Mouse (Mus musculus): ENCODE measurements at regions not wholly inside any gene's neighbourhood (a gene's known extent, or its start where the extent isn't known, plus 50 kb on each side); places are given as distances from the start of the nearest gene placed in this dataset.

- DNase-seq (ENCODE audit: low spot score) (no peak), ATAC-seq (ENCODE audit: extremely low read depth, insufficient number of reproducible peaks, low FRiP score, poor library complexity, severe bottlenecking) (no peak)
- TF ChIP-seq GATA1 (IDR thresholded peaks at IDR 0.05; ENCODE audit: borderline replicate concordance, low read length) (no peak), CTCF (IDR thresholded peaks at IDR 0.05; ENCODE audit: low read depth, low read length) (no peak), GATA2 (IDR thresholded peaks at IDR 0.05; ENCODE audit: borderline replicate concordance, low read depth, low read length) (no peak), TAL1 (conservative IDR thresholded peaks at IDR 0.05; ENCODE audit: low read depth, low read length) (no peak), POLR2AphosphoS5 (IDR thresholded peaks at IDR 0.05; ENCODE audit: insufficient replicate concordance, low read depth, low read length) (no peak)
- Histone ChIP-seq H3K36me3 (replicated peaks) (no peaks in the 10 kb centered on the region), H3K9me3 (replicated peaks) (peaks cover 59% of the 10 kb centered on the region), H3K27me3 (ENCODE audit: insufficient read depth, low read length) (no peaks in the 10 kb centered on the region), H3K4me3 (ENCODE audit: low read depth, low read length) (no peak overlapping the region), H3K4me1 (ENCODE audit: insufficient read depth, low read depth, low read length) (no peaks in the 10 kb centered on the region)
These were observed 165.1 kb upstream of the Irx3 start for GRCm38 (mm10) chr8:91966891-91967370.

DNA sequence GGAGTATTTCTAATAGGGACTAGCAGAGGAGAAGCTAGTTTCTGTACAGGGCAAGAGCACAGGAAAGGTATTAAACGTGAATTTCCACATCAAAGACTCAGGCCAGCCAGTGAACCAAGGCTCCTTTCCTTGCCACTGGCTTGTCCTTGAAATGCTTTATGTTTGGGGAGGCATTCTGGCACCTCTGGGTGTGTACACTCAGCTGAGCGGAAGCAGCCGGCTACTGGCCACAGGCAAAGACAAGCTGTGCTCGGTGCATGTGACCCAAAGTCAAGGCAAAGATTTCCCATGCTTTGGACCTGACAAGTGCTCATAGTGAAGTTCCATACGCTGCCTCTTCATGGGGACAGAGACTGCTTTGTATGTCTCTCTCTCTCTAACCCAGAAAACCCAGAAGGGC is 159.8 kb upstream of the Irx3 start:
- no peaks in the 10 kb centered on the region for H3K36me3 ChIP-seq (replicated peaks)
- H3K9me3 ChIP-seq (replicated peaks), result peaks cover 55% of the 10 kb centered on the region
- ATAC-seq (ENCODE audit: extremely low read depth, insufficient number of reproducible peaks, low FRiP score, poor library complexity, severe bottlenecking) (no peak), DNase-seq (ENCODE audit: low spot score) (no peak)
- H3K4me1 ChIP-seq (ENCODE audit: insufficient read depth, low read depth, low read length), result no peaks in the 10 kb centered on the region
- no peak overlapping the region for H3K4me3 ChIP-seq (ENCODE audit: low read depth, low read length)
- no peaks in the 10 kb centered on the region for H3K27me3 ChIP-seq (ENCODE audit: insufficient read depth, low read length)
- no peak for TF ChIP-seq CTCF (IDR thresholded peaks at IDR 0.05; ENCODE audit: low read depth, low read length)
- TF ChIP-seq POLR2AphosphoS5 (IDR thresholded peaks at IDR 0.05; ENCODE audit: insufficient replicate concordance, low read depth, low read length), result no peak
- no peak for TF ChIP-seq GATA1 (IDR thresholded peaks at IDR 0.05; ENCODE audit: borderline replicate concordance, low read length)
- TF ChIP-seq GATA2 (IDR thresholded peaks at IDR 0.05; ENCODE audit: borderline replicate concordance, low read depth, low read length), result no peak
- no peak for TF ChIP-seq TAL1 (conservative IDR thresholded peaks at IDR 0.05; ENCODE audit: low read depth, low read length)

GRCm38 (mm10) chr8:91955170-91955569 is 153.3 kb upstream of the Irx3 start:
- Histone ChIP-seq H3K27me3 (ENCODE audit: insufficient read depth, low read length) (no peaks in the 10 kb centered on the region), H3K36me3 (replicated peaks) (no peaks in the 10 kb centered on the region), H3K9me3 (replicated peaks) (peaks cover 56% of the 10 kb centered on the region), H3K4me1 (ENCODE audit: insufficient read depth, low read depth, low read length) (no peaks in the 10 kb centered on the region), H3K4me3 (ENCODE audit: low read depth, low read length) (no peak overlapping the region)
- no peak for TF ChIP-seq GATA2 (IDR thresholded peaks at IDR 0.05; ENCODE audit: borderline replicate concordance, low read depth, low read length)
- TF ChIP-seq CTCF (IDR thresholded peaks at IDR 0.05; ENCODE audit: low read depth, low read length), result no peak
- no peak for TF ChIP-seq POLR2AphosphoS5 (IDR thresholded peaks at IDR 0.05; ENCODE audit: insufficient replicate concordance, low read depth, low read length)
- no peak for TF ChIP-seq TAL1 (conservative IDR thresholded peaks at IDR 0.05; ENCODE audit: low read depth, low read length)
- no peak for TF ChIP-seq GATA1 (IDR thresholded peaks at IDR 0.05; ENCODE audit: borderline replicate concordance, low read length)
- DNase-seq (ENCODE audit: low spot score) (no peak), ATAC-seq (ENCODE audit: extremely low read depth, insufficient number of reproducible peaks, low FRiP score, poor library complexity, severe bottlenecking) (no peak)

DNA sequence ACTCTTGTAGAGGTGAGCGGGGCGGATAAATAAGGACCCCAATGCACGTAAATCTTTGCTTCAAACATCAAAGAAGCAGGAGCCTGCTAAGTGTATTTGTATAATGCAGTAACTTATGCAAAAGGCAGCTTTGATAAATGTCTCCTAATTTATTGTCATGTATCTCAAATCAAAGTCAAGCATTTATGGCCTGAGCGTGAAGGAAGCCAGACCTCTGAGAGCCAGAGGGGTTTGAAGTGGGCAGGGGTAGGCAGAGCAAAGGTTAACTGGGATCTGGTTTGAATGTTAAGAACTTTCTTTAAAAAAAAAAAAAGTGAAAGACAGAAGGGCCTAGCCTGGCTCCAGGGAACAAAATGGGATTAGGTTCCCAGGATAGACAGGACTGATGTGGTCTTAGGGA is 151.1 kb upstream of the Irx3 start:
- no peak overlapping the region for H3K4me3 ChIP-seq (ENCODE audit: low read depth, low read length)
- DNase-seq (ENCODE audit: low spot score), result no peak

DNA sequence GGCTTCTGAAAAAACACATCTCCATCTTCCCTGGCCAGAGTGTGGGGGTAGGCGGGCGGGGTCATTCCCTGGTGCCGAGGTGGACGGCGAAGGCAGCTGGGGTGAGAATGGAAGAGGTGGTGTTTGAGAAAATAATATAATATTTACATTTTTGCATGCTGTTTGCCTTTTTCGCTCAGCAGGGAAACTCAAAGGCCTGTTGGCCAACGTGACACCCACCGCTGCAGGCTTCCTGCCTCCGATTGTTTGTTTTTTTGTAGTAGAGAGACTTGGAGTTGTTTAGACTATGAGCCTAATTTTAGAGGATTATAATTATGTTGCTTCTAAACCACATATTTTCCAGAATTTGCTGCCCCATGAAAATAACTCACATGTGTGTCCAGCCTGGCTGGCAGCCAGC is 147.2 kb upstream of the Irx3 start:
- Histone ChIP-seq H3K4me1 (ENCODE audit: insufficient read depth, low read depth, low read length) (no peaks in the 10 kb centered on the region), H3K27me3 (ENCODE audit: insufficient read depth, low read length) (no peaks in the 10 kb centered on the region), H3K36me3 (replicated peaks) (no peaks in the 10 kb centered on the region), H3K4me3 (ENCODE audit: low read depth, low read length) (no peak overlapping the region), H3K9me3 (replicated peaks) (peaks cover 44% of the 10 kb centered on the region)
- TF ChIP-seq GATA1 (IDR thresholded peaks at IDR 0.05; ENCODE audit: borderline replicate concordance, low read length), result no peak
- TF ChIP-seq POLR2AphosphoS5 (IDR thresholded peaks at IDR 0.05; ENCODE audit: insufficient replicate concordance, low read depth, low read length), result no peak
- no peak for DNase-seq (ENCODE audit: low spot score)
- ATAC-seq (ENCODE audit: extremely low read depth, insufficient number of reproducible peaks, low FRiP score, poor library complexity, severe bottlenecking), result no peak

More for the DNA sequence above, 151.1 kb upstream of the Irx3 start:
- Histone ChIP-seq H3K9me3 (replicated peaks) (peaks cover 60% of the 10 kb centered on the region), H3K36me3 (replicated peaks) (no peaks in the 10 kb centered on the region), H3K27me3 (ENCODE audit: insufficient read depth, low read length) (no peaks in the 10 kb centered on the region), H3K4me1 (ENCODE audit: insufficient read depth, low read depth, low read length) (no peaks in the 10 kb centered on the region)
- TF ChIP-seq GATA2 (IDR thresholded peaks at IDR 0.05; ENCODE audit: borderline replicate concordance, low read depth, low read length) (no peak), GATA1 (IDR thresholded peaks at IDR 0.05; ENCODE audit: borderline replicate concordance, low read length) (no peak), CTCF (IDR thresholded peaks at IDR 0.05; ENCODE audit: low read depth, low read length) (no peak), TAL1 (conservative IDR thresholded peaks at IDR 0.05; ENCODE audit: low read depth, low read length) (no peak), POLR2AphosphoS5 (IDR thresholded peaks at IDR 0.05; ENCODE audit: insufficient replicate concordance, low read depth, low read length) (no peak)
- ATAC-seq (ENCODE audit: extremely low read depth, insufficient number of reproducible peaks, low FRiP score, poor library complexity, severe bottlenecking), result no peak

DNA sequence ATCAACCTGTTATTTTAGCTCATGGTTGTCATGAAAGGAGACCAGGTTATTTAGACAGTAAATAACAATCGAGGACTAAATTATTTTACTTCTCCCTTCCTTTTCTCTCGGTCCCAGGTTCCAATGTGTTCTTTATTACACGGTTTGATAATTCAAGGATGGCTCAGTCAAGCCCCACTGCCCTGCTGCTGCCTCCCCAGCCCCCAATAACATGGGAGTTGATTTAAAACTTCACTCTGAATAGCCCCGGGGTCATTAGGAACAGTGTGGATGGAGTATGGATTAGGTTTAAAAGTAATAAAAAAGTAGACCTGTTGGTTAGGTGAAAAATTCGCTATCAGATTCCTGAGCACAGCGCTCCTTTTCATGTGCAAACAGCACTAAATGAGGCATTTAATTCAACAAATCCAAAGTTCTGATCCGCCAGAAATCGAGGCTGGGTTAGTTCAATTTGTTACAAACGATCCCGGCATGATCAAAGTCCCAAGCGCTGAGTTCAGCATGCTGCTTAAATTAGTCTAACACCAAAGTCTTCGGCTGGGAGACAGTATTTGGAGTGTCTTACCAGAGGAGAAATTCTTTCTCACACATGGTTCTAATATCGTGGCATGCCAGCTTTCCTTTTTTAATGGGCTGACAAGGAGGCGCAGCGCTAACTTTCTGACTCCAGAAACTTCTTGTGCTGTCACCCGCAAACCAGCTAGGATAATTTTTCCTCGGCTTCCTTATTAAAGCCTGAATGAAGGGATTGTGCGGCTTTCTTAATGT is 146.5 kb upstream of the Irx3 start:
- TF ChIP-seq POLR2AphosphoS5 (IDR thresholded peaks at IDR 0.05; ENCODE audit: insufficient replicate concordance, low read depth, low read length), result no peak
- TF ChIP-seq CTCF (IDR thresholded peaks at IDR 0.05; ENCODE audit: low read depth, low read length), result no peak
- no peak for TF ChIP-seq TAL1 (conservative IDR thresholded peaks at IDR 0.05; ENCODE audit: low read depth, low read length)
- TF ChIP-seq GATA1 (IDR thresholded peaks at IDR 0.05; ENCODE audit: borderline replicate concordance, low read length), result no peak
- TF ChIP-seq GATA2 (IDR thresholded peaks at IDR 0.05; ENCODE audit: borderline replicate concordance, low read depth, low read length), result no peak
- H3K4me1 ChIP-seq (ENCODE audit: insufficient read depth, low read depth, low read length), result no peaks in the 10 kb centered on the region
- no peaks in the 10 kb centered on the region for H3K36me3 ChIP-seq (replicated peaks)
- H3K27me3 ChIP-seq (ENCODE audit: insufficient read depth, low read length), result no peaks in the 10 kb centered on the region
- DNase-seq (ENCODE audit: low spot score), result no peak
- no peak overlapping the region for H3K4me3 ChIP-seq (ENCODE audit: low read depth, low read length)
- no peak for ATAC-seq (ENCODE audit: extremely low read depth, insufficient number of reproducible peaks, low FRiP score, poor library complexity, severe bottlenecking)
- peaks cover 45% of the 10 kb centered on the region for H3K9me3 ChIP-seq (replicated peaks)
